Mouse (Mus musculus): ENCODE data around the gene Nedd9.
"Not testable (repeated sequence)": the region's sequence is repeated elsewhere in the genome, so short reads cannot be mapped to it uniquely, and the experiment has no call there.

Gene Nedd9

GRCm38 (mm10) chr13:41367176-41367611 is 120.0 kb downstream of the Nedd9 start:
- no peak for DNase-seq

- not testable (repeated sequence) for DNase-seq
These were observed 120.6 kb downstream of the Nedd9 start for GRCm38 (mm10) chr13:41366609-41367008.

DNA sequence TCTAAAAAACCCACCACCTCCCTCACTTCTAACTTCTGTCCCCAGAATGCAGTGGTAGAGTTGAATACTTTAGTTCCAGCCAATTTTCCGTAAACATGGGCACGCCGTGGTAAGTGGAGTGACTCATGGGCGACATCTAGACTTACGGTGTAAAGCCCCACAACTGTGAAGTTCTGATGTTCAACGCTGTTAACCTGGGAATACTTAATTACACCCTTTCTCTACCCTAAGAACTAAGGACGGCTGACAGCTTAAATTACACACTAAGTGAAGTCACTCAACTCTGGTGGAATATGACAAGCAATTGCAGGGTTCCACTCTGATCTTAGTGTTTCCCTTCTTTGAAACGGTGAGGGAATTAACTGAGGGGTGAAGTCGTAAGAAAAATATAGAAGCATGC is 122.9 kb downstream of the Nedd9 start:
- DNase-seq, result no peak

DNA sequence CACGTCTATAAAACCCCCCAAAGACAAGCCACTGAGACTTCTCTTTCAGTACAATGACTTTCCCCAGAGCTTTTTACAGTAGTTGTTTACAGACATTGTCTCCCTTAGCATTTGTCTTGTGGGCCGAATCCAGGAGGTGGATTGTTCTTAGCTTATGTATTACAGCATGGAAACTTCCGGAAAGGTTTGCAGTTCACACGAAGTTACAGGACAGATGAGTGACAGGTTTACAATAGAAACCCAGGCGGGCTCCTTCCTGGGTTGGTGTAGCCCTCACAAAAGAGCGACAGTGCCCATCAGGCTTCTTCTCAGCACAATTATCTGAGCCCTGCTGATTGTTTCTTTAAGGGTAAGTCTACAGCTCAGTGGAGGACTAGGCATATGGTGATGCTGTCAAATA is 124.3 kb downstream of the Nedd9 start:
- no peak for DNase-seq

GRCm38 (mm10) chr13:41360272-41360815 is 126.8 kb downstream of the Nedd9 start:
- DNase-seq, result no peak

GRCm38 (mm10) chr13:41359330-41360215 is 127.6 kb downstream of the Nedd9 start:
- no peak for DNase-seq

- DNase-seq, result peak; percentile 93
These were observed 128.5 kb downstream of the Nedd9 start for GRCm38 (mm10) chr13:41358480-41359180.

GRCm38 (mm10) chr13:41358009-41358408 is 129.2 kb downstream of the Nedd9 start:
- DNase-seq, result no peak

DNA sequence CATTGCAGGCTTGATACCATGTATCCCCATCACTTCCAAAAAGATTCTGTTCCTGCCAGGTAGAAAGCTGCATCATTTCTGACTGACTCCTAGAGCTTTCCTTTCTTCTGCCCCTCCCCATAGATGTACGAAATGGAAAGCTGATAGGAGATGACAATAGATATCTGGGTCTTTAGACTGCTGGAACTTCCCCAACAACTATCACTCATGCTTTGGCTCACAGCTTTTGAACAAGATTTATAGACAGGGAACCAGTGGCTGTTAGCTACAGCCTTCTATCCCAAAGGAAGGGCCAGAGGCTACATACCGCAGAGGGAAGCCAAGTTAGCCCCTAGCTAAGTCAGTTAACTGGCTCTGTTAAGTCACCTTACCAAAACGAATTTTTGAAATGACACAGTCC is 129.6 kb downstream of the Nedd9 start:
- DNase-seq, result no peak

DNA sequence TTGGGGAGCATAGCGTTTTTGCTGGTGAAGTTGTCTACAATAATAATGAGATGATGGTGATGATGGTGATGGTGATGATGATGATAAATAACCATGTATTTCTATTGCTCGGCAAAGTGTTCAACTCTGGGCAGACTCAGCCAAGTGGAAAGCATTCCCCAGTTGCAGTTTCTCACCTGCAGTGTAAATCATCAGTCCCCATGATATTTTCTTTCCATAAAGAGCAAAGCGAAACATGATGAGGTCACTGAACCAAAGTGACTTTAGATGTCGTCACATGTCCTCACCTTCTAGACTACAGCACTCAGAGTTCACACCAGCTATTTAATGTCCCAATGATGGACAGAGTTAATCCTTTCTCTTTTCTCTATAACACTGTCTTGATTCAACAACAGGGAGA is 130.0 kb downstream of the Nedd9 start:
- DNase-seq, result no peak

DNA sequence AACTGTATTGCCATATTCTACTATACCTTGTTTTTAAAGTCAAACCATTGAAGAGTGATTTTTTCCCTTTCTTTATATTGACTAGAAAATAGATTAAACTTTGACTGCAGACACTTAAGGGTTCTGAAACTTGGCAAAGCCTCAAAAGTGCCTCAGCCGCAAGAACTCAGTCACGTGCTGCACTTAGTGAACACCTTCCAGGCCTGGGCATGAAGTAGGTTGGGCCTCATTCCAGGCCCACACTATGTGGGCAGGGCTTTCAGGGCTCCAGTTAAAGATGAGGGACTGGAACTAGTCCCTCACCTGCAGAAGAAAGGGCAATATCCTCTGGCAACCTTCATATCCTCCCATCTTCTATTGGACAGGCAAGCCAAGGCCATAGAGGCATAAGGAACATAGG is 131.6 kb downstream of the Nedd9 start:
- no peak for DNase-seq

- no peak for DNase-seq
These were observed 132.6 kb downstream of the Nedd9 start for GRCm38 (mm10) chr13:41354591-41354990.

GRCm38 (mm10) chr13:41353676-41354075 is 133.5 kb downstream of the Nedd9 start:
- DNase-seq, result no peak

DNA sequence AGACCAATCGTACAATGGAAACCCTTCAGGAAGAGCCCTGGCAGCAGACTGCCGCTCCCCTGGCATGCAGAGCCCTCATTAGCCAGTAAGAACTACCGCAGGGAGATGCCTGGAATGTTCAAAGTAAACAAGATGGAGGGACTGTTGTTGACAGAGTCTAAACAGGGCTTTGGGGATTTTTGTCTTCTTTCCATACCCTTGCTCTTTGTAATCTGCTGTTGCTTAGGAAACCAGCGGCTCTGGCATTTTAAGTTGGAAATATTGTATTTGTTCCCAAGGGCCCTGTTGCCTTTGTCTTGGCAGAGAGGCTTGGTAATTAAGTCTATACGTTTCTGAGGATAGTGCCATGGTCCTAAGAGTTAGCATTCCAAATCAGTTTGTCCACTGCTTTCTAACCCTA is 134.8 kb downstream of the Nedd9 start:
- DNase-seq, result no peak

DNA sequence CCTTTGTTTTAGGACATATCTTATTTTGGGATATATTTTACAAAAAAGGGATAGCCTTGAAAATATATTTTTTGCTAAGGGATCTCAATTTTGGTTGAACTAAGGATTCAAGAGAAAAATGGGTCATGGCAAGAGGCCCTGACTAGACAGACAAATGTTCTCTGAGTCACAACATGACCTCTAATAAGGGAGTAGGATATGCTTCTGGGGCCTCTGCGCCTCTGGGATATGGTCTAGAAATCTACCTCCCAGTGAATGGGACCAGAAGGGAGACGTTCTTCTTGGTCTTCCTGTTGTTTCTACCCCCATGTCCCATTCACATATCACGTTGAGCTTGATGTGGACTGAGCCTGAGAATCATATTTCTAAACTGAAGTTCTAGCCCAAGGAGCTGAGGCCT is 136.6 kb downstream of the Nedd9 start:
- DNase-seq, result no peak

GRCm38 (mm10) chr13:41349770-41350169 is 137.4 kb downstream of the Nedd9 start:
- no peak for DNase-seq

- no peak for DNase-seq
These were observed 141.4 kb downstream of the Nedd9 start for GRCm38 (mm10) chr13:41345756-41346155.

GRCm38 (mm10) chr13:41345306-41345705 is 141.9 kb downstream of the Nedd9 start:
- DNase-seq, result no peak

DNA sequence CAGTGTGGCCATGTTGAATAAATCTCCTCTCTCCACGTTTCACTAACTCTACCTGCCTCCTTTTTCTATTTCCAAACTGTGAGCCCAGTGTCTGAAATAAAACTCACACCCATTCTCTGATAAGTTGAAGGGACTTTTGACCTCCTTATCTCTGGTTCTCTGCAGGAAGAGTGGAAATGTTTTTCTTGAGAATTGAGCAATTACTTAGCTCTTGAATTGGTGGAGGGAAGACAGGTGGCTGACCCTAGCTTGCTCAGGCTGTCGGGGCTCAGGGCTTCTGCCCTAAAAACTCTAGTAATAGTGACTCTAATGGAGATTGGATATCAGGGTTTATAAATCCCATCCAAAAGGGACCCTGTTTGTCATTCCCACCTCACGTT is 143.3 kb downstream of the Nedd9 start:
- DNase-seq, result no peak

GRCm38 (mm10) chr13:41343163-41343886 is 143.8 kb downstream of the Nedd9 start:
- DNase-seq, result no peak

DNA sequence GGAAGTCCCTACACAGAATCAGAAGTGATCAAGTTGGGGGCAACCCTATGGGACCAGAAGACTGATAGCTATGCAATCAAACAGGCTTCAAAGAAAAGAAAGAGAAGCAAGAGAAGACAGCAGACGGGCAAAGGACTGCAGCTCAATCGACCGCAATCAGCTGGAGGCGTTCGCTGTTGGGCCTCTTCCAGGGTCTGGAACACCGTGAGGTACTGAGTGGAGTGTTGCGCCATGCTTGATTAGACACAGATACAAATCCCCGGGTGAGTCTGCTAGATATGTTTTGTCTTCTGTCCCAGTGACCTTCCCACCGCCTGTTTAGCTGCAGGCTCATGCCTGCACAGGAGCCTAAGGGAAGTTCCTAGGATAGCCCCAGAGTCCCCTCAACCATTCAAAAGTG is 145.7 kb downstream of the Nedd9 start:
- no peak for DNase-seq

GRCm38 (mm10) chr13:41339653-41340351 is 147.4 kb downstream of the Nedd9 start:
- no peak for DNase-seq

GRCm38 (mm10) chr13:41339195-41339594 is 148.0 kb downstream of the Nedd9 start:
- DNase-seq, result no peak

Measured in thymus, postnatal 4 days (tissue).